Mouse (Mus musculus): ENCODE data around the gene Clmp.

DNA sequence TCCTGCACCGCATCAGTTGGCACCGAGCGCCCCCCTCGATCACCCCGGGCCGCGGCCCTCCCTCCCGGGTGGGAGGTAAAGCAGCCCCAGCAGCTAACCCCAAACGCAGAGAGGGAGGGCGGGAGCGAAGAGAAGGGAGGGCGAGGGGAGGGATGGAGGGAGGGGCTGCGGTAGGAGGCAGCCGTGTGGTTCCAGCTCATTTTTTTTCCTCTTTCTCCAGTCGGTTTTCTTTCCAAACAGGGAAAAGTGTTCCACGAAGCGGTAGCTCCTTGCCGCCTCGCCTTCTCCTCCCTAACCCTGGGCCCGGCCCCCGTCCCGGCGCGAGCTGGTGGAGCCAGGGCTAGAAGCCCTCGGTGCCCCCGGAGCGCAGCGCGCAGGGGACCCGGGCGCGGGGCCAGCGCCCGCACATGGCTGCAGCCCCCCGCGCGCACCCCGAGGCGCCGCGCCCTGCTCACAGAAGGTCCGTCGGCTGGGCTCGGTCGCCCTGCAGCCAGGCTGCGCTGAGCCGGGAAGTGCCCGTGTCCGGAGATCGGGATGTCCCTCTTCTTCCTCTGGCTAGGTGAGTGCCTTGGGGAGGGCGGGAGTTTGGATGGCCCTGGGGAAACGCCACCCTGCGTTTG is at the start of gene Clmp:
- TF ChIP-seq CTCF (IDR thresholded peaks at IDR 0.05; ENCODE audit: borderline replicate concordance, extremely low read depth, insufficient read depth, insufficient read length) (no peak), POLR2A (IDR thresholded peaks at IDR 0.05; ENCODE audit: borderline replicate concordance, extremely low read depth, insufficient read depth, insufficient read length, poor library complexity, severe bottlenecking) (no peak; the same call in 1 of the 2 replicates)

Data from brain, embryonic 14.5 days (tissue).